Mouse (Mus musculus) bone marrow macrophage, adult 2 months (primary cell): ENCODE data around the gene Vpreb1.

ENCODE experiments used
- CTCF ChIP-seq: IDR thresholded peaks from 2 replicates; pipeline ENCODE4 v1.5.1; 2012; ENCODE audit warnings: low read depth, mild to moderate bottlenecking, low read length, moderate library complexity
- POLR2A ChIP-seq: IDR thresholded peaks from 2 replicates; pipeline ENCODE4 v1.6.1; 2012; ENCODE audit warnings: mild to moderate bottlenecking, low read depth, low read length, borderline replicate concordance

GRCm38 (mm10) chr16:16897056-16897584 is 26.5 kb upstream of the Vpreb1 start:
- TF ChIP-seq CTCF = no peak
- no peak for TF ChIP-seq POLR2A
